Mouse (Mus musculus) hindbrain, postnatal 0 days (tissue): ENCODE measurements around the gene Ogdh. TPM values are rescaled to one million over a fixed set of nuclear protein-coding genes. Genes with fewer than 3 reads are reported as not detected.

ENCODE experiments used
- ATAC-seq: fragments of 200-750 bp; cut with Nextera tagmentation; 2 replicates; pipeline ENCODE4 v1.8.0; 2017; ENCODE audit warnings: mild to moderate bottlenecking, moderate TSS enrichment, moderate library complexity
- DNase-seq: peaks from one replicate; pipeline ENCODE4 v3.0.0-alpha.2; 2015; ENCODE audit warnings: low spot score
- H3K27ac ChIP-seq: fragments of 300-500 bp; sonication (generic); 2 replicates; pipeline ENCODE4 v1.5.1; 2014; ENCODE audit warnings: mild to moderate bottlenecking
- H3K27me3 ChIP-seq: fragments of 300-500 bp; sonication (generic); 2 replicates; pipeline ENCODE4 v1.6.1; 2014; ENCODE audit warnings: low read length, mixed read lengths; ENCODE audit not compliant: insufficient read depth
- H3K36me3 ChIP-seq: fragments of 300-500 bp; sonication (generic); 2 replicates; pipeline ENCODE4 v1.6.1; 2014; ENCODE audit warnings: low read length, mixed read lengths; ENCODE audit not compliant: insufficient read depth
- H3K4me1 ChIP-seq: fragments of 300-500 bp; sonication (generic); 2 replicates; pipeline ENCODE4 v1.6.1; 2014; ENCODE audit warnings: antibody characterized with exemption, low read length, mixed read lengths; ENCODE audit not compliant: insufficient read depth
- H3K4me2 ChIP-seq: fragments of 300-500 bp; sonication (generic); 2 replicates; pipeline ENCODE4 v1.6.1; 2014; ENCODE audit warnings: low read depth, mild to moderate bottlenecking, low read length, moderate library complexity, mixed read lengths
- H3K4me3 ChIP-seq: fragments of 300-500 bp; sonication (generic); 2 replicates; pipeline ENCODE4 v1.5.1; 2014; ENCODE audit warnings: low read length
- H3K9ac ChIP-seq: fragments of 300-500 bp; sonication (generic); replicated peaks from 2 replicates; pipeline ENCODE4 v1.6.1; 2014; ENCODE audit warnings: mild to moderate bottlenecking, low read length, moderate library complexity, mixed read lengths
- H3K9me3 ChIP-seq: fragments of 300-500 bp; sonication (generic); 2 replicates; pipeline ENCODE4 v1.6.1; 2016; ENCODE audit warnings: low read length, mixed read lengths
- CTCF ChIP-seq: IDR thresholded peaks from 2 replicates; pipeline ENCODE4 v1.5.1; 2016; ENCODE audit warnings: antibody characterized with exemption, control low read depth, low read depth
- WGBS: fragments of 180-500 bp; shearing (Covaris S2); extraction: QIAGEN DNeasy Blood & Tissue Kit; methylation state at CpG from one replicate; pipeline ENCODE4 v1.1.7; 2014; 5-methylcytosine and 5-hydroxymethylcytosine counted together
- polyA plus RNA-seq: library from polyadenylated mRNA; unstranded; fragments of >200 nt; fragmentation: Nextera tagmentation; extraction: Ambion mirVana; gene quantifications from 2 replicates; pipeline ENCODE4 v1.2.1, GENCODE M21; 2015
- total RNA-seq: library from RNA; depleted of rRNA; stranded (reverse); fragments of >200 nt; gene quantifications from 2 replicates; pipeline ENCODE4 v1.2.3, GENCODE M21; 2014

Gene Ogdh
- total and polyA plus RNA-seq, 2 experiments from 2014 or later: 139 to 151 TPM

- peak; percentile 99 for TF ChIP-seq CTCF
- Histone ChIP-seq H3K4me2 (no peak overlapping the region), H3K9me3 (no peaks in the 10 kb centered on the region), H3K36me3 (peaks cover 81% of the 10 kb centered on the region), H3K4me1 (peaks cover 3% of the 10 kb centered on the region; the same call in 1 of the 2 replicates), H3K9ac (no peak overlapping the region), H3K4me3 (no peak overlapping the region), H3K27ac (no peak overlapping the region), H3K27me3 (no peaks in the 10 kb centered on the region)
- peak; percentile 89 for DNase-seq
- 74% methylated on average over 10 of the region's 10 CpGs for WGBS
- peak; percentile 61; the same call in 1 of the 2 replicates for ATAC-seq
Observed at GRCm38 (mm10) chr11:6261434-6262082, 29.9 kb upstream of the Ogdh start.

GRCm38 (mm10) chr11:6266621-6267020 is 24.8 kb upstream of the Ogdh start:
- H3K4me3 ChIP-seq: peak overlapping the region; percentile 86
- no peak for ATAC-seq
- peak overlapping the region; percentile 93 for H3K4me2 ChIP-seq
- H3K27ac ChIP-seq: no peak overlapping the region
- H3K4me1 ChIP-seq: peaks cover 8% of the 10 kb centered on the region; the same call in 1 of the 2 replicates
- H3K9ac ChIP-seq: peak overlapping the region; percentile 78
- H3K27me3 ChIP-seq: no peaks in the 10 kb centered on the region
- H3K36me3 ChIP-seq: peaks cover 47% of the 10 kb centered on the region
- no peaks in the 10 kb centered on the region for H3K9me3 ChIP-seq
- TF ChIP-seq CTCF: no peak
- no peak for DNase-seq
- 68% methylated on average over 9 of the region's 9 CpGs for WGBS

GRCm38 (mm10) chr11:6267320-6268254 is 23.8 kb upstream of the Ogdh start, which contains the start of gene Ddx56:
TSS of gene Ddx56 (minus strand) at chr11:6267772.
- H3K4me1 ChIP-seq: peaks cover 8% of the 10 kb centered on the region; the same call in 1 of the 2 replicates
- WGBS: 2% methylated on average over 50 of the region's 50 CpGs
- peak; percentile 98 for ATAC-seq
- H3K4me3 ChIP-seq: peak within 1 kb of the TSS; percentile 86
- peak within 1 kb of the TSS; percentile 78 for H3K9ac ChIP-seq
- no peak; the same call in 1 of the 2 replicates for TF ChIP-seq CTCF
- DNase-seq: peak; percentile 98
- H3K9me3 ChIP-seq: no peaks in the 10 kb centered on the region
- H3K4me2 ChIP-seq: peak within 1 kb of the TSS; percentile 93
- H3K36me3 ChIP-seq: peaks cover 43% of the 10 kb centered on the region
- H3K27me3 ChIP-seq: no peaks in the 10 kb centered on the region
- peak within 1 kb of the TSS; percentile 92 for H3K27ac ChIP-seq

- ATAC-seq: no peak
Observed at GRCm38 (mm10) chr11:6273607-6274006, 17.8 kb upstream of the Ogdh start.

GRCm38 (mm10) chr11:6274387-6275093 is 16.9 kb upstream of the Ogdh start, which contains the start of gene Tmed4:
TSS of gene Tmed4 (minus strand) at chr11:6274870.
- ATAC-seq (peak; percentile 97), DNase-seq (peak; percentile 99)
- WGBS: under 1% methylated on average over 39 of the region's 39 CpGs
- Histone ChIP-seq H3K9me3 (no peaks in the 10 kb centered on the region), H3K27ac (peak within 1 kb of the TSS; percentile 84), H3K4me3 (peak within 1 kb of the TSS; percentile 97), H3K9ac (peak within 1 kb of the TSS; percentile 96), H3K4me2 (peak within 1 kb of the TSS; percentile 91), H3K36me3 (peaks cover 11% of the 10 kb centered on the region; the same call in 1 of the 2 replicates), H3K4me1 (0 out of 2 replicates have a peak, but pooled peaks cover 15% of the 10 kb centered on the region), H3K27me3 (no peaks in the 10 kb centered on the region)
- TF ChIP-seq CTCF: peak; percentile 86

More at GRCm38 (mm10) chr11:6273607-6274006, 17.8 kb upstream of the Ogdh start:
- H3K36me3 ChIP-seq: peaks cover 11% of the 10 kb centered on the region; the same call in 1 of the 2 replicates
- H3K4me3 ChIP-seq: peak overlapping the region; percentile 97
- 36% methylated on average over 11 of the region's 11 CpGs for WGBS
- H3K4me1 ChIP-seq: 0 out of 2 replicates have a peak, but pooled peaks cover 15% of the 10 kb centered on the region
- peak overlapping the region; percentile 84; the same call in 1 of the 2 replicates for H3K27ac ChIP-seq
- no peak for TF ChIP-seq CTCF
- H3K27me3 ChIP-seq: no peaks in the 10 kb centered on the region
- H3K9me3 ChIP-seq: no peaks in the 10 kb centered on the region
- H3K4me2 ChIP-seq: peak overlapping the region; percentile 91
- H3K9ac ChIP-seq: peak overlapping the region; percentile 96
- no peak for DNase-seq

GRCm38 (mm10) chr11:6275094-6275484 is 16.3 kb upstream of the Ogdh start:
- TF ChIP-seq CTCF: no peak
- DNase-seq (no peak), ATAC-seq (no peak)
- H3K9ac ChIP-seq: peak overlapping the region; percentile 96; the same call in 1 of the 2 replicates
- H3K36me3 ChIP-seq: peaks cover 11% of the 10 kb centered on the region; the same call in 1 of the 2 replicates
- H3K9me3 ChIP-seq: no peaks in the 10 kb centered on the region
- peak overlapping the region; percentile 97 for H3K4me3 ChIP-seq
- H3K4me2 ChIP-seq: peak overlapping the region; percentile 91
- H3K4me1 ChIP-seq: 0 out of 2 replicates have a peak, but pooled peaks cover 15% of the 10 kb centered on the region
- 22% methylated on average over 7 of the region's 7 CpGs for WGBS
- H3K27ac ChIP-seq: peak overlapping the region; percentile 84
- no peaks in the 10 kb centered on the region for H3K27me3 ChIP-seq
